Mouse (Mus musculus) brain, adult 10 weeks (tissue): ENCODE results near the gene Epp13. TPM values are rescaled to one million over a fixed set of nuclear protein-coding genes. Genes with fewer than 3 reads are reported as not detected.

ENCODE experiments used
- polyA plus RNA-seq: library from polyadenylated mRNA; stranded (reverse); fragments of 350-450 nt; fragmentation: Illumina TruSeq; extraction: RNeasy Lipid Tissue Mini Kit (QIAGEN cat#74804); gene quantifications from one replicate; pipeline ENCODE4 v1.2.3, GENCODE M21; 2015; ENCODE audit warnings: low read depth, low replicate concordance

Gene Epp13
- not detected for polyA plus RNA-seq

DNA sequence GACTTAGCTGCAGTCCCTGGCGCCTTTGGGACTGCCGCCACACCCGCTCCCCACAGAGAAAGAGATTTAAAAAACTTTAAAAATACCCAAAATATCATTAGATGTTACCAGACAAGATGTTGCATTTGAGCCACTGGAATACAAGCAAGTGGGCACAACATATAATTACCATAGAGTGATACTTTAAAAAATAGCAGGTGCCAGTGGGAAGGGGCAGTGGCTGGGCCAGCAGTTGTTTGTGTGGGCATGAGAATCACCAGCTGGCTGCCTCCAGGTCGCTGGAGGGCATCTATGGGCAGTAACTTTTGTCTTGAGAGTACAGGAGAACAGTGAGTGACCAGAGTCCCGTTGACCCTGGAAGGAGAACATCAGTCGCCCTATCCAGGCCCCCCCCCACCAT lies at the start of gene Epp13:
Gene Epp13, plus strand, starts transcription at position 301 of the 400 bp plus-strand sequence.

GRCm38 (mm10) chr7:6221978-6222377 lies 30.5 kb upstream of the Epp13 start, which contains the start of gene Zscan5b:
Gene Zscan5b, plus strand, starts transcription at chr7:6222278.

DNA sequence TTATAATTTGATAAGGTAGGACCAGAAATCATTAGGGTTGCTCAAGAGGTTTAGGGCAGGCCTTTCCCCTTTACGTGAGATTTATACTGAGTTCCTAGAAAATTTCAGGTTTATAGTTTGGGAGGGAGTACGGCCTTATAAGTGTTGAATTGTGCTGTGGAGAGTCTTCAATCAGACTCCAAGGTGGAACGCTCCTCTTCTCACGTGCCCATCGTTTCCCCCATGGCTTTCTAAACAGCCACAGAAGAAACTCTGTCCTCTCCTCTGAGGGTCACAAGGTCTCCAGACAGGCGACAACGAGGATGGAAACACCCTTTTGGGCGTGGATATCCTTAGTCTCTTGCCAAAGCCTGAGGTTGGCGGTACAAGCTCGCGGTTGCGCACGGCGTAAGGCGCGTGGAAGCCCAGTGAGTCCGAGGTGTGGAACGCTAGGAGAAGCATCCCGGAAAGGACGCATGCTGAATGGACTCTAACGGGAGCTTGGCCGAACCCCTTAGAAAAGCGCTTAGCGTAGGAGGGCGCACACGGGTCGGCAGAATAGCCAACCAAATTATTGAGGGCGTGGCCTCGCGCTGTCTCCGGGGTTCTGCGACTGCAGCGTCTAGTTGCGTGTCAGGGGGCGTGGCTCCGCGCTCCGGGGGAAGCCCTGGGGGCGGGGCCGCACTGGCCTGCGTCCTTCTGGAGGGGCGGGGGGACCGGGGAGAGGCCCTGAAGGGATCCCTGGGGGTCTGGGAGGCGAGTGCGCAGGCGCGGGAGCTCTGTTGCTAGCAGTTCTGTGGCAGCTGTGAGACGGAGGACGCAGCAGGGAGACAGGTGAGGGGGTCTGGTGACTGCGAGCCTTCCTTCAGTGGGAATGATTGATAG lies 33.6 kb downstream of the Epp13 start, which contains the start of gene Zfp667:
Gene Zfp667, plus strand, starts transcription at position 738 of the 864 bp plus-strand sequence.

DNA sequence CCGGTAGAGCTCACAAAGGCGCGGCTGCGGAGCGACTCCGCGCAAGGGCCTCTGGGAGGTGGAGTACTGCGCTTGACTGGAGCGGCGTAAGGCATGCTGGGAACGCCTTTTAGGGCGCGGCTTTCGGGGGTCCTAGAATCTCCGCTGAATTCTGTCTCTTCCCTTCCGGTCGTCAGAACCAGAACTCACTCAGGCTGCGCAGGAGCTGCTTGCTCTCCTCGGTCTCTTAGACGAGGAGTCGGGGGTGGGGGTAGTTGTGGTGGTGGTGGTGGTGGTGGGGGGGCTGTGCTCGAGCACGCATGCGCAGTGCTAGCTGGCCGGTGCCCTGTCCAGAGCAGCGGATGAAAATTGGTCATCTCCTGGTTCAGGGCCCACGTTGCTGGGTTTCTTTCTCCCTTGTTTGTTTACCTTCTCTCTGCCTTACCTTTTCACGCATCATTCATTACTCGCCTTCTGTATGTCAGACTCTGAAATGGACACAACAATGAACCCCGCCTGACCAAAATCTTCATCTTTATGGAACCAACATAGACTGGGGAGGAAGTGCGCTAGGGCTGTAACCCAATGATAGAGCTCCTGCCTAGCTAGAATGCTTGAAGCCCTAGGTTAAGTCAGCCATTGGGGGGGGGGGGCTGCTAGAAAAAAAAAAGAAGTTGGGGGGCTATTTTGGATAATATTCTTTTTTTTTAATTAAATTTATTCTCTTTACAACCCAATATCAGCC lies 78.9 kb downstream of the Epp13 start, which contains the start of gene Zfp583:
Gene Zfp583, minus strand, starts transcription at position 53 of the 724 bp plus-strand sequence.

Other genes starting within 250 kb of the Epp13 start
- not detected for gene Vmn1r65, start 241.7 kb upstream of the Epp13 start, polyA plus RNA-seq
- not detected for gene Nlrp4c, start 207.5 kb upstream of the Epp13 start, polyA plus RNA-seq
- 26.4 TPM for gene Zfp787, start 96.7 kb upstream of the Epp13 start, polyA plus RNA-seq
- gene Zfp444, start 80.5 kb upstream of the Epp13 start, polyA plus RNA-seq = 38.9 TPM
- gene Galp, start 55.6 kb upstream of the Epp13 start, polyA plus RNA-seq = not detected
- not detected for gene Zscan5b, start 30.4 kb upstream of the Epp13 start, polyA plus RNA-seq
- gene Zfp667, start 33.9 kb downstream of the Epp13 start, polyA plus RNA-seq = 10.2 TPM
- gene Zfp583, start 78.6 kb downstream of the Epp13 start, polyA plus RNA-seq = 6.4 TPM
- 5.1 TPM for gene Gm3854, start 91.0 kb downstream of the Epp13 start, polyA plus RNA-seq
- gene Zfp78, start 110.6 kb downstream of the Epp13 start, polyA plus RNA-seq = 4.1 TPM
- gene Zfp28, start 130.6 kb downstream of the Epp13 start, polyA plus RNA-seq = 5.9 TPM
- 18.7 TPM for gene Smim17, start 146.0 kb downstream of the Epp13 start, polyA plus RNA-seq
- gene Gm20715, start 157.6 kb downstream of the Epp13 start, polyA plus RNA-seq = 0.13 TPM
- 1.2 TPM for gene Olfr1344, start 186.0 kb downstream of the Epp13 start, polyA plus RNA-seq
- not detected for gene Olfr1336, start 203.5 kb downstream of the Epp13 start, polyA plus RNA-seq
- not detected for gene Olfr1346, start 214.4 kb downstream of the Epp13 start, polyA plus RNA-seq
- gene Olfr5, start 234.2 kb downstream of the Epp13 start, polyA plus RNA-seq = not detected
- gene Olfr1347, start 247.0 kb downstream of the Epp13 start, polyA plus RNA-seq = not detected